Mouse (Mus musculus): ENCODE data around the gene Zbtb7b.

Zbtb7b gene

DNA sequence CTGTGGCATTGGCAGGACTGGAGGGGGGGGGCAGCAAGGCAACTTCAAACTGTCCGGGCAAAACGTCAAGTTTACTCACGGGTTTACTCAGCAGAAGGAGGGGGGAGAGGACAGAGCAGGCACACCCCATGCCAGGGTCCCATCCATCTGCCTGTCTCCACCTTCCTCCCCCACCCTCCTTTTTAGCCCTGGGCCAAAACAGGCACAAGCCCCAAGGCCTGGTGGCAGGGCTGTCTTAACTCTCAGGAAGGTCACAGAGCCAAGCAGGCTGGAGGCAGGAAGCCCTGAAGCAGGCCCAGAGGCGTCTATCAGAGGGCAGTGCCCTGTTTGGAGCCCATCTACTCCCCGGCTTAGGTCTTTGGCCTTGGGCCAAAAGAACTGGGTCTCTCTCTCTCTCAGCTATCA, 4.5 kb downstream of the Zbtb7b start:
- no peak for DNase-seq (ENCODE audit: low read depth, low spot score)

DNA sequence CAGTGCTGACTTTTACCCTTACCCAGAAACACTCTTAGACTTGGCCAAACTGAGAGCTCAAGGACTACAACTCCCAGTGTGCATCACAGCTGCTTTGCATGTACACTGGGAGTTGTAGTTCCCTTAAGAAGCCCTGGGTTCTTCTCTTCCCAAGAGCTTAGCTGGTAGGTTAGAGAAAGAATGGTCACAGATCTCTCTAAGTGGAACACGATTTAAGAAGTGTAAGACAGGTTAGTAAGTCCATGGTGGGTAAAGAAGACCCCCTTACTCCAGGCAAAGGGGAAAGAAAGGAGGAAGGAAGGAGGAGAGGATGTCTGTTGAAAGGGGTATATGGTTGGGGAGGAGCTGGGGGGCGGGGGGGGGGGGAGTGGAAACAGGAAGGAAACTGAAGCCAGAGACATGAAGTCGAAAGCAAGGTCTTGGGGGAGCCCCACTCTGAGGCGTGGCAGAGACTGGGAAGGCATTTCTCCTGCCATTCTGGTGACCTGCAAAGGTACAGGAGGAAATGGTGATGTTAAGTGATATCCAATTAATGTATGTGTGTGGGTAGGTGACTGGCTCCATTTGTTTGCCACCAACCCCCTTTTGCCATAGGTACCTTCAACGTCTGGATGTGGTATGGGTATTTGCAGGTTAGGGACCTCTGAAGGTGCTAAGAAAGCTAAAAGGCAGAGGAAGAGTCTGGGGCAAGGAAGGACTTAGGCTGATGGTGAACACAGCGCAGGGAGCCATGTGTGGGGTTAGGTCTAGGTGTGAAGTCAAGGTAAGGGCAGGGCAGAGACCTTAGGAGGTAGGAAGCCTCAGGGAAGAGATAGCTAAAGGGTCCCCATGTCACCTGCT, 5.5 kb downstream of the Zbtb7b start:
- no peak for DNase-seq (ENCODE audit: low read depth, low spot score)

DNA sequence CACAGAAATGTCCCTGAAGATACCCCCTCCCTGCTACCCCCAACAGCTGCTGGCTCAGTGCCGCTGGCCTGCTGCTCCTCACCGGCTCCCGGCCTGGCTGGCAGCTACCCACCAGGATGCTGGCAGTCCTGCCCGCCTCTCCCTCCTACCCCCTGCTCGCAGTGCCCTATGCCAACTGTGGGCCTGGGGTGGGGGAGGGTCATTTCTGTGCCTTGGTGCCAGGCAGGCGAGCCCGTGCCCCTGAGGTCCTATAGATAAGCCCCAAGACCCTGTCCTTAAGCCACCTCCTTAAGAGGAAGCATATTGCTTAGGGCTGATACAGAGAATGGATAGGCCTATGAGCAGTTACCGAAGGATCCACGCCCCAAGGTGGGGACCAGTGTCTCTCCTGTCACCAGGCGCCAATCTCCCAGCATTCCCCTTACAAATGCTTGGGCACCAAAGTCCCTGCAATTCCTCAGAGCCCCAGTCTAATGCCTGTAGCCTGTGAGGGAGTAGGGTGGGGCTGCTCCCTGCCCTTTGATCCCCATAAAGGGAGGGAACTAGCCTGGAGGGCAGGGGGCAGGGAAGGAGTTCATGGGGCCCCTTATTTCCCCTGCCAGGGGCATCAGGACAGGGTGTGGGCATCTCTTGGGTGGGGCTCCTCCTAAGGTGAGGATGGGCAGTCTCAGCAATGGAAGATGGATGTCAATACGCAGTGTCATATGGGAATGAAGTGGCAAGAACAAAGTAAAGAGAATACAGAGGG, 6.3 kb downstream of the Zbtb7b start:
- no peak for DNase-seq (ENCODE audit: low read depth, low spot score)

DNA sequence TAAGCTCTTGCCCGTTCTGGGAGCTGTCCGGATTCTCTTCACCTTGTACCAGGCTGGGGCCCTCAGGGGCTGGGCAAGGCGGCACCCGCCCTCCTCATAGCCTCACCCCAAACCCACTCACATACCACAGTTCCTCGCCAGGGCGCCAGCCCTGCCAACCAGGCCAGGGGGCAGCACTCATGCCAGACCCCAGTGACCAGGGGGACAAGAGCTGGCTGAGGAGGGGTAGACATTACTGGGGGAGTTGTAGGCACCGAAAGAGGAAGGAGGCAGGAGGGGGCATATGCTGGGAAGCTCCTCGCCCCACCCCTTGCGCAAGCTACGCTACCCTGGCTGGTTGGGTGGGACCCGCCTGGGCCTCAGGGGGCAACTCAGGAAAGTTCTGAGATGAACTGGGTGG, 6.9 kb downstream of the Zbtb7b start:
- no peak for DNase-seq (ENCODE audit: low read depth, low spot score)

DNA sequence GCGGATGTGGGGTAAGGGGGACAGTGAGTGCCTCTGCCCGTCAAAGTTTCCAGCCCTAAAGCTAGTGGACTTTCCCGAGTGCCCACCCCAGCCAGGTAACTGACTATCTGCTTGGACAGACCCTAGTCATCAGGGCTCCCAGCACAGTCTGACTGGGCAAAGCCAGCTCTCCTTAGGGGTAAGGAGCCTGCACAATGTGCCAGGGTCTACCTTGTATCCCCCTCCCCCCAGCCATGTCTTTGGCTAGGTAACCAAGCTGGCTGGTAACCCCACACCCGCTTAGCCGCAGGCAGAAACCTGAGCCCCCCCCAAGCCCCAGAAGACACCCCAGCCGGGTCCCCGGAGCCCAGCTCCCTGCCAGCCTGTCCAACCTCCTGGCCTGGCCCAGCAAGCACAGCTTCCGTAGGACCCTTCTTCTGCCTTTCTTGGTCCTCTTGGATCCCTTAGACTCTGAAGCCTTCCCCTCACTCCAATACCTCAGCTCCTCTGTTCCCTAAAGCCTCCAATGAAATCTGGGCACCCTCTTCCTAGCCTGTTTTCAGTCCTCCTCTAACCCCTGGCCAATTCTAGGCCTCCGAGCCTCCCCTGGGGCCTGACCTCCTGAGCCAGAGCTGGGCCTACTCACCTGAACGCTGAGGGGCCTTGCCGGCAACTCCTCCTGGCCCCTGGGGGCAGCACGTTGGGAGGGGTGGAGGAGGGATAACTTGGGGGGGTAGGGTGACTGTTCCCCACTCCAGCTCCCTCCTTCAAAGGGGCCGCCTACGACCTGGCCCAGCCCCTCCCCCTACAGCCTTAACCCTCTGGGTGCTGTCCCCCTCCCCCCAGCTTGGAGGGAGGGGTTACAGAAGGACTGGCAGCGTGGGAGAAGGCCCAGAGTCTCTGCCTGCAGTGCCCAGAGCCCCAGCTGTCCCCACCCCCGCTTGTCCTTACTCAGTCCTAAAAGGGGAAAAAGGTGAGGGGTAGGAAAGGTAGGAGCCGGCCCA, 7.8 kb downstream of the Zbtb7b start:
- DNase-seq (ENCODE audit: low read depth, low spot score), result no peak

DNA sequence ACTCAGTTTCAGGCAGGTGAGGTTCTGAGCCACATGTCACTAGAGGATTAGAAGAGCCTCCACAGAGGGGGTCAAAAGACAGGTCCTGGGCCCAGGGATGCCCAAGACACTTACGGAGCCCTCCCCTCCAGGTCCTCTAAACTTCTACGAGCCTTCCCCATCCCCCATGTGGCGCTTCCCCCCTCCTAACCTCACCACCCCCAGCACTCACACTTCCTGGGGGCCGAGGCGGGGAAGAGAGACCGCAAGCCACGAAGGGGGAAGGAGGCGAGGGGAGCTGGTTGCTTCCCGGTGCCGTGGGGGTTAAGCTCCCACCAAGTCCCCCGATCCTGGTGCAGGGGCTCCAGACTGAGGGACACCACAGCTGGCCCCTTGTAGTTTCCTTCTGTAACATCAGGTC, 9.1 kb downstream of the Zbtb7b start:
- no peak for DNase-seq (ENCODE audit: low read depth, low spot score)

DNA sequence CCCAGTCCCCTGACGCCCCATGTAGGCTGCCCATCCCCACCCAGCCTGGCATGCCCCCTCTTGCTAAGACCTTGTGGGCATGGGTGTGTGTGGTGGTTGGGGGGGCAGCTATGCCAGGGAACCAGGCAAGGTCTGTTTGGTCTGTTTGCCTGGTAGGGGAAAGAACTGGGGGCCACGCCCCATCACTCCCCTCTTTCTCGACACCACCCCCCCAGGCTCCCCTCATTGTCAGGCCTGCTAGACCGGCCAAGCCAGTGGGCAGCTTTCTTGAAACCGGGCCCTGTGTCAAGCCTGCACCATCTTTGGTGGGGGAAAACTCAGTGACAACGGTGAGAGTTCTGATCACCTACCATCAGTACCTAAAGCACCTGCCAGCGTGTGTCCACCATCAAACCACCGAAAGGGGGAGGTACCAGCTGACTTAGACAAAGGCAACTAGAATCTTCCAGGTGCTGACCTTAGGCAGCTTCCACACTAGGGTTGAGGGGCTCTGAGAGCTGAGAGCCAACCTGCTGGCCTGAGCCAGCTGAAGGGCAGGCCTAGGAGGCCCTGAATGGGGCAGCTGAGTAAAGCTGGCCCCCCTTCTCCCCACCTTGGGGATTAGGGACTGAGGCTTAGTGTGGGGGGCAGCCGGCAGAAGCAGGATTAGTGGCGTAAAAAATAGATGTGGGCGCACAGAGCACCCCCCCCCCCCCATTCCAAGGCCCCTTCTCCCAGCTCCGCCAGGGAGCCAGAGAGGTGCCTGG, 10.1 kb downstream of the Zbtb7b start:
- no peak for DNase-seq (ENCODE audit: low read depth, low spot score)

DNA sequence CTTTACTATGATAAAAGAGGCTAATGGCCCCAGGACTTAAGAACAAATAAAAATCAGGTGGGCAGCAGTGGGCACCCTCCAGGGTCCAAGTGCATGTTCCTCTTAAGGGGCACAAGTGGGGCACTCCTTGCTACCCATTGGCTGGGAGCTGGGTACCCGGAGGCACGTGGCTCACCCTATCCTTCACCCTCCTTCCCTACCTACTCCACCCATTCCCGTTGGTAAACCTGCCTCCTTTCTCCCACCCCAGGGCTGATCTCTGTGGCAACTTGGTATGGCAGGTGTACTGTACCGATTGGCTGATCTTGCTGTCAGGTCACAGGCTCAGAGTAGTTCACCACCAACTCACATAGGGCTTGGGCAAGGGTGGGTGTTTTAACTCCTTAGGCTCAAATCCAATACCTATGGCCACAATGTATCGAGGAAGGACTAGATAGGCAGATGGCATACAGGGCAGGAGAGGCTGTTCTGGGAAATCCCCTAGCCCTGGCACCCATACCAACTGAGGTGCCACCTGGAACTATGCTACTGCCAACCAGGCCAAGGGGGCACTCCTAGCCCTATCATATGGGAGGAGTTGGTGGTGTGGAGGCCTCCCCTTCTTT, 10.8 kb downstream of the Zbtb7b start:
- no peak for DNase-seq (ENCODE audit: low read depth, low spot score)

DNA sequence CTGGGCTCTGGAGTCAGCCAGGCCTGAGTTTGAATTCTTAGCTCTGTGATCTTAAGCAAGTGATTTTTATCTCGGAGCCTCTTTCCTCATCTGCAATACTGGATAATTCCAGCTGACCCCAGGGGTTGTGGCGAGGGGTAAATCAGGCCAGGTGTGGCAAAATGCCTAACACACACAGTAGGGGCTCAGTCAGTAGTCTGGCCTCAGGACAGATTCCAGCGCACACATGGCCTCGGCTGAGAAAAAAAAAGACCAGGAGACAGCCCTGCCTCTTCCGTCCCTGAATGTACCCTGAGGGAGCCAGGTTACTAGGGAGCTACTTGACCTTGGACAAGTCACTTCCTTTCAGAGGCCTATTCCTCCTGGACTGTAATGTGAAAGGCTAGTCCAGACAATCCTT, 11.6 kb downstream of the Zbtb7b start:
- DNase-seq (ENCODE audit: low read depth, low spot score), result no peak

DNA sequence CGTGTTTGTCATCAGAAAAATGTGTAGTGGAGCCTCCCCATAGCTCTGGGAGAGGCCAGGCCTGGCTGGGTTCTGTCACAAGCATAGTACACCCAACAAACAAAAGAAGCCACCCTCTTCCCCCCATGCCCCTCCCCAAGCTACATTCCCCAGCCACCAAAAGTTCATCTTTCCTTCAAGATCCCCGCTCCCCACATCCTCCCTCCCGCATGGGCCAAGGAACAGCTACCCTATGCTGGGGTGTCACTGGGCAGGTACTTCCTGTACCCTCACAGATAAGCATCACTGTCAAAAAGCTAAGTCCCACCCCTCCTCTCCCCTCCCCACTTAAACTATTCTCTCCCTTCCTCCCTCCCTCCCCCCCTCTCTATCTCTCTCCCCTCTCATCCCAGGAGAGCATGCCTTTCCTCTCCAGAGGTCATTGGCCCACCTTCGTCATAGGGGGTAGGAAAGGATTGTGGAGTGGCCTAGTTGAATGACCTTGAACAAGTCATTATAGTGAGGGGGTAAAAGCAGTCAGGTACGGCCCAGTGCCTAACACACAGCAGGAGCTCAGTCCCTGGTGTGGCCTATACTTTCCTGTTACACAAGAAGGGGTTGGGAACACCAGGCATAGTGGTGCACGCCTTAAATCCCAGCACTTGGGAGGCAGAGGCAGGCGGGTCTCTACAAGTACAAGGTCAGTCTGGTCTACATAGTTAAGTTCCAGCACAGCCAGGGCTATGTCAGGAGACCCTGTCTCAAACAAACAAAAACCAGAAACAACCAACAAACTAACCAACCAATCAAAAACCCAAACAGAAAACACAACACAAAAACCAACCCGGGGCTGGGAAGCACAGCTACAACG, 12.3 kb downstream of the Zbtb7b start:
- no peak for DNase-seq (ENCODE audit: low read depth, low spot score)

DNA sequence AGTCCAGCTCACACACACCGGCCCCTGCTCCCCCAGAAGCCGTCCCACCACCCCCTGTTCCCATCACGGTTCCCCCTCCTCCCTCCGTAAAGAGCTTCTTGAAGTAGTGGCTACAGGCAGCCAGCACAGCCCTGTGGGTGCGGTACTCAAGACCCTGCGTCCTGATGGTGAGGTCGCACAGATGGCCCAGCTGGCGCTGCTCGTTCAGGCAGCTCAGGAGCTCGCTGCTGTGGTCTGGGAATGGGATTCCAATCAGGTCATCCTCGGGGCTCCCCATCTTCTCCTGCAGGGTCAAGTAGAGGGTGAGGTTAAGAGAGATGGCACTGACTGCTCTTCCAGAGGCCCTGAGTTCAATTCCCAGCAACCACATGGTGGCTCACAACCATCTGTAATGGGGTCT, 13.3 kb downstream of the Zbtb7b start:
- DNase-seq (ENCODE audit: low read depth, low spot score), result no peak

DNA sequence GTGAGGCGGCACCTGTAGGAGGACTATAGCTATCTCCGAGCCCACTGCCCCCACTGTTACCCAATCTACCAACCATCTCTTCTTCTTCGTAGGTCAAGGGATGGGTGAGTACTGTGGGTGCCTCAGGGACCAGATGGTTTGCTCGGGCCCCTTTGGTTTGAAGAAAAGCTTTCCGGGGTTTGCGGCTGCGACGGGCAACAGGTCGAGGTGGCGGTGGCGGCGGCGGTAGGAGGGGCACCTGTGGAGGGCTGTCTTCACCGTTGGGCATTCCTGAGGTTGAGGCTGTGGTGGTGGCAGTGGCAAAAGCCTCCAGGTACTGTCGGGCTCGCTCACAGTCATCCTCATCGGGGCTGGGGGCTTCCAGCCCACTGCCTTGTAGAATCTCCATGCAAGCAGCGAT, 13.9 kb downstream of the Zbtb7b start:
- DNase-seq (ENCODE audit: low read depth, low spot score), result no peak

DNA sequence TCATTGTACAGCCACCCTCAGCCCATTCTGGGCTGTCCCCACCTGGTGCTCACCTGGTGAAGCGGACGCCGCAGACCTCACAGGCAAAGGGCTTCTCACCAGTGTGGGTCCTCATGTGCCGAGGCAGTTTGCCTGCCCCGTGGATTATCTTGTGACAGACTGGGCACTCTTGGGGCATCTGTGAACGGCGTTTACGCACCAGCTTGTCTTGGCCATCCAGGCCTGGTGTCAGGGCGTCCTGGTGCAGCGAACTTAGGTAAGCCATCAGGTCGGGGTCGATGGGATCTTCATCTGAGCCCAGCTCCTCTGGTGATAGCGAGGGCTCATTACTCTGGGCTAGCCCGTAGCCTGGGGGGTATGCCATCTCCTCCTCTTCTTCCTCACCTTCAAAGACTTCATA, 14.3 kb downstream of the Zbtb7b start:
- no peak for DNase-seq (ENCODE audit: low read depth, low spot score)

DNA sequence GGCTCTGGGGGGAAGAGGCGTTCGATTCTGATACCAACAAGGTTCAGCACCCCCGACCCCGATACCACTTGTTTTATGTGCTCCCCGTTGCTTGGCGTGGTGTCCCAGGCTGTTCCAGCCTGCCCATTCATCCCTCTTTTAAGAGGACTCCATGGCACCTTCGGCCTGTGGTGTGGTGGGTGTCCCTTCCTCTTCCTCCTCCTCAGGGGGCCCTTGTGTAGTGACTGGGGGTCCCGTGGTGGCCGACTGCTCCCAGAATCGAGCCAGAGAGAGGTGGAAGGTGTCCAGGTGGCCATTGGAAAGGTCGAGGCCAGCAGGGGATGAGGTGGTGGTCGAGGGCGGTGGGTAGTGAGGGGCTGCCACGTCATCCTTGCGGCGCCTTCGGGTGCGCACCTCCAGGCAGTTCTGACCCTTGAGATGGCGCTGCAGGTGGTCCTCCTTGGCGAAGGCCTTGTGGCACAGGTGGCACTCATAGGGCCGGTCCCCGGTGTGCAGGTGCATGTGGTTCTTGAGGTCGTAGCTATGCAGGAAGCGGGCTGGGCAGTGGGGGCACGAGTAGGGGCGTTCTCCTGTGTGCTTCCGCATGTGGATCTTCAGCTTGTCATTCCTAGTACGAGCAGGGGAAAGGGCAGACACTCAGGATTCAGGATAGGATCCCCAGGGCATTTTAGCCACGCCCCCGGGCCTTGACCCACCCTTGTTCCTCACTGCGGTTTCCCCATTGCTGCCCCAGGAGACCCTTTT, 15.0 kb downstream of the Zbtb7b start:
- DNase-seq (ENCODE audit: low read depth, low spot score), result no peak

DNA sequence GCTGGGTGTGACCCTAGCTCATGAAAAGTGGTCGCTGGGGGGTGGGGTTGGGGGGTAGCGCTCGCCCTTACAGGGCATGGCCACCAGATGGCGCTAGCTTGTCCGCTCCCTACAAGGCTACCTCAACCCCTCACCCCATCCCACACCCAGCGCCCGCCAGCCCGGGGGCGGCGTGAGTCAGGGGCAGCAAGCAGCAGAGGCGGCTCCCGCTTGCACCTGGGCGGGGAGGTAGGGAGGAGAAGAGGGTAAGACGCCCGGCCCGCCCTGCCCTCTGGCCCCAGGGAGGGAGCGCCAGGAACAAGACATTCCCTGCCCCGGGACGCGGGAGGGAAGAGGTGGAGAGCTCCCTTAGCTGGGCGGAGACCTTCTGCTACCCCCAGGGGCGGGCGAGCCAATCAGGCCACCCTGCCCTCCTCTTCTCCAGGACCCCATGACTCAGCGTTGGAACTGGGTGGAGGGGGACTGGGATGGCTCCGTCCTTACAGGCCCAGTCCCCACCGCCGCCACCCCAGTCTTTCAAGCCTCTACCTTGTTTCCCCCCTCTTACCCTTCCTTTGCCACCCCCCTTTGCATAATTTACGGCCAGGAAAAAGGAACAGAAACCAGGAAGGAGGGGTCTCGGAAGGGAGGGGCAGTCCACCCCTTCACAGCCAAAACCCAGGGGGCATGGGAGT, 16.0 kb downstream of the Zbtb7b start:
- peak; percentile 88 for DNase-seq (ENCODE audit: low read depth, low spot score)

DNA sequence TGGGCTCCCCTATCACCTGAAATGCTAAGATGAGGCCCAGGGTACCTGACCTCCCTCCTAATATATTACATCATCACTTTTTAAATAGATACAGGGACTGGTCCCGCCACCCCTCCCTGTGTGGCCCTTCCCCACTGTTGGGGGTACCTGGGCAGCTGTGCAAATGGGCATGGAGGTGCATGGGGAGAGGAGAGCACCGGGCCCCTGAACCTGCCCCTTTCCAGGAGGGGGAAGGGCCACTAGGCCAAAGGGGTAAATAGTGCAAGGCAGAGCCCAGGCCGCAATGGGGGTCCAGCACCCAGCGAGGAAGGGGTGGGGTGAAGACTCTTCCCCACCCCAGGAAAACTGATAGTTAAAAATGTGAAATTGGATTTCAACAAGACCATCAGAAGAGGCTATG, 16.7 kb downstream of the Zbtb7b start:
- no peak for DNase-seq (ENCODE audit: low read depth, low spot score)

DNA sequence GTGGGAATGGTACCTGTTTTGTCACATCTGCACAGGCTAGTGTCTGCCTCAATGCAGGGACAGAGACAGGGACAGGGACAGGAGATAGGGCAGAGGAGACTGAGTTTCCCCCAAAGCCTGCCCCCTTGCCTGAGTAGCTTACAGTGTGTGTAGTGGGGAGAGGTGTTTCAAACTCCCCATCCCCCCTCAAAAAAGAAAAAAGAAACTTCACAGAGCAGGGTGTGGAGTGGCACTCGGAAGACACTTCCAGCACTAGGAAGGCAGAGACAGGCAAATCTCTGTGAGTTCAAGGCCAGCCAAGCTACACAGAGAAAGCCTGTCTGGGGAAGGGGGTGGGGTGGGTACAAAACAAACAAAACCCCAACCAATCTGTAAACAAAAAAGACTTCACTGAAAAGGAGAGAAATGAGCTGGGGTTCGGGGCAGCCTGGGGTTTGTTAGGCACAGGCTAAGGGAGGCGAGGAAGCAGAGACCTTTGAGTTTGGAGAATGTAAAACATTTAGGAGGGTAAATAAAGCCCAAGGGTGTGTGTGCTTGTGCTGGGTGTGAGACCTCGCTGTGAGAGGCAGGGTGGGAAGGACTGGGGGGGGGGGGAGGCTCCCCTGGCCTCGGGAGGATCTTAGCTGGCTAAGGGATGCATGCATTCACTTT, 20.9 kb downstream of the Zbtb7b start:
- no peak for DNase-seq (ENCODE audit: low read depth, low spot score)

DNA sequence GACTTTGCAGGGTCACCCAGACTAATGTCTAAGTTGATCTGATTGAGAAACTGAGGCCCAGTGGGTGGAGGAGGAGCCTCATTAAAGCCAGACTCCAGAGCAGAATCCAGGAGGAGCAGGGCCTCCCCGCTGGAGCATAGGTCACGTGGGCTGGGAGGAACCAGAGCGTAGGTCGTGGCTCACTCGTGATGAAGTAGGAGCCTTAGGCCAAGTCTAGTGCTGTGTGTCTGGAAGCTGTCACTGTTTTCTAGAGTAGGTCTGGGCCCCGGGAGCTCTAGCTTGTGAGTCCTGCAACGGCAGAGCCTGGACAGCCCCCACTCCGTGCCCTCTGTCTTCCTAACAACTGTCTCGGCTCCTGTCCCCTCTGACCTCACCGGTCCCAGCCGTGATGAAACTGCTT, 27.2 kb downstream of the Zbtb7b start:
- DNase-seq (ENCODE audit: low read depth, low spot score), result no peak

Measured in WW6 (cell line).